8 mouse cellular contexts compared by ENCODE assay signal in the genomic region with DNA sequence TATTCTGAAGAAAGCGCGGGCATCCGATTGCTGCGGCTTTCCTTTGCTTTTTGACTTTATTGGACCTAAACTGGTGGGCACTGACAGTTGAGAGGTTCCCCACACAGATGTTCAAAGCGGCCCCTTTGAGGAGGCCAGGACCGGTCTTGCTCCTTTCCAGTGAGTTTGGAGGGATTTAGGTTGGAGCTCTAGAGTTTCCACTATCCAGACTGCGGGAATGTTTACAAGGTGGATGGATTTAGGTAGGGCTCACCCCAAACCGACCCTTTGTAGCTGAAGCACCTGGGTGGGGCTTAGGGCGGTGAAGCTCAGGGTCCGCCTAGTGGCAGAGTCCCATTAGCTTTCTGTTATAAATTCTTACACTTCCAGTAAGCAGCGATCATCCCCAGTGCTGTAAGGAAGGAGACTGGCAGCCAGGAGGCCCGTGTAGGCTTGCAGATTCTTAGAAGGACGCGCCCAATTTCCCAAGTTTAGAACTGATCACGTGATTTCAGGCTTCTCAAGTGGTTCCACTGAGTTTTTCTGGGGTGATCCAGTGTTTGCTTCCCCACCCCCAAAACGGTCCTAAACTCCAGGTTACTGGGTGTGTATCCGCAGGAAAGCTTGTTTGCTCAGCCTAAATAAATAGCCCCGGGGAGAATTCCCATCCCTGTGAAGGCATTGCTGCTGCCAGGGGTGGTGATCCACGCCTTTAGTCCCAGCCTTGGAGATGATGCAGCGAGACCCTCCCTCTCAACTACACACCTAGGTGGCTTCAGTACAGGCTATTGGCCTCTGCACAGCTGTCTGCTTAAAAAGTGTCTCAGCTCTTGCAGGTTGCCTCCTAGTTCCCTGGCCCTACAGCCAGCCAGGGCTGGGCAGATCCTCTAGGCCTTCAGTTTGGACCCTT. TPM values are rescaled to one million over a fixed set of nuclear protein-coding genes. Genes with fewer than 3 reads are reported as not detected.
DNase-seq lines count a peak whose midpoint lies in the region; ATAC-seq lines count a peak whose summit lies in the region.

No protein-coding gene starts in this region.

- no peaks in the 10 kb centered on the region for H3K27me3 ChIP-seq in forebrain, embryonic 13.5 days
- no peaks in the 10 kb centered on the region for H3K27me3 ChIP-seq in liver, embryonic 15.5 days

- H3K9ac ChIP-seq in forebrain, embryonic 13.5 days = peak overlapping the region; percentile 89
- peak overlapping the region; percentile 97 for H3K9ac ChIP-seq in liver, embryonic 15.5 days

- no peak for ATAC-seq in forebrain, embryonic 13.5 days
- peak; percentile 44 for ATAC-seq in inflammation-experienced regulatory T-cells, adult 6 months
- 0 out of 2 replicates have a peak, but pooled peaks have one; percentile 10 for ATAC-seq in liver, embryonic 15.5 days (ENCODE audit: insufficient read depth)

- H3K4me3 ChIP-seq in forebrain, embryonic 13.5 days = peak overlapping the region; percentile 95
- peak overlapping the region; percentile 96 for H3K4me3 ChIP-seq in liver, embryonic 15.5 days (replicated peaks)

- 19% methylated on average over 20 of the region's 20 CpGs for WGBS in forebrain, embryonic 13.5 days
- 17% methylated on average over 20 of the region's 20 CpGs for WGBS in liver, embryonic 15.5 days (ENCODE audit: insufficient replicate concordance)

- peaks cover 32% of the 10 kb centered on the region for H3K36me3 ChIP-seq in forebrain, embryonic 13.5 days (ENCODE audit: poor library complexity, severe bottlenecking)
- H3K36me3 ChIP-seq in liver, embryonic 15.5 days (replicated peaks) = peaks cover 45% of the 10 kb centered on the region

- 0 out of 2 replicates have a peak overlapping the region, but pooled peaks have one; percentile 49 for H3K27ac ChIP-seq in forebrain, embryonic 13.5 days
- H3K27ac ChIP-seq in liver, embryonic 15.5 days (replicated peaks) = peak overlapping the region; percentile 97

- H3K9me3 ChIP-seq in forebrain, embryonic 13.5 days (replicated peaks) = no peaks in the 10 kb centered on the region
- no peaks in the 10 kb centered on the region for H3K9me3 ChIP-seq in liver, embryonic 15.5 days (replicated peaks)

- H3K4me1 ChIP-seq in forebrain, embryonic 13.5 days = peaks cover 32% of the 10 kb centered on the region
- H3K4me1 ChIP-seq in liver, embryonic 15.5 days (replicated peaks) = peaks cover 63% of the 10 kb centered on the region

- peak overlapping the region; percentile 90 for H3K4me2 ChIP-seq in forebrain, embryonic 13.5 days
- peak overlapping the region; percentile 82 for H3K4me2 ChIP-seq in liver, embryonic 15.5 days

- peak; percentile 77 for DNase-seq in CD4-positive, CD25-positive, alpha-beta regulatory T cell, adult 2 months (ENCODE audit: low read depth, low spot score)
- DNase-seq in T-cell, adult 2 months (ENCODE audit: low spot score) = peak; percentile 63
- peak; percentile 45 for DNase-seq in neural tube, embryonic 10.5 days (ENCODE audit: extremely low spot score, low spot score)
- no peak for DNase-seq in frontal cortex, postnatal 10 days (ENCODE audit: low spot score in 2 of 2)
- no peak for DNase-seq in layer of hippocampus, adult 9-11 months

RNA-seq across cellular contexts. Expression of gene Map1lc3b, which starts 1.3 kb away (rescaled TPM):
- polyA plus RNA-seq in forebrain, embryonic 13.5 days (2015; fragmentation: Nextera tagmentation; extraction: Ambion mirVana) = 310 and 325 TPM in 2 replicates
- 100 to 1,000 TPM; 453 to 467 (median 467) TPM for polyA plus RNA-seq in inflammation-experienced regulatory T-cells, adult 6 months (2017; shearing (Covaris generic))
- polyA plus RNA-seq in liver, embryonic 15.5 days (2015; fragmentation: Nextera tagmentation; extraction: Ambion mirVana) = 136 and 139 TPM in 2 replicates

RNA-seq across cellular contexts. Expression of gene Fbxo31, which starts 12.8 kb away (rescaled TPM):
- polyA plus RNA-seq in forebrain, embryonic 13.5 days (2015; fragmentation: Nextera tagmentation; extraction: Ambion mirVana) = 18.6 and 19.1 TPM in 2 replicates
- 1 to 10 TPM; 2.1 to 2.2 (median 2.2) TPM for polyA plus RNA-seq in inflammation-experienced regulatory T-cells, adult 6 months (2017; shearing (Covaris generic))
- polyA plus RNA-seq in liver, embryonic 15.5 days (2015; fragmentation: Nextera tagmentation; extraction: Ambion mirVana) = 8.5 and 9.1 TPM in 2 replicates

RNA-seq across cellular contexts. Expression of gene 1700018B08Rik, which starts 47.3 kb away (rescaled TPM):
- not detected in 2 replicates for polyA plus RNA-seq in forebrain, embryonic 13.5 days (2015; fragmentation: Nextera tagmentation; extraction: Ambion mirVana)
- not detected for polyA plus RNA-seq in inflammation-experienced regulatory T-cells, adult 6 months (2017; shearing (Covaris generic))
- polyA plus RNA-seq in liver, embryonic 15.5 days (2015; fragmentation: Nextera tagmentation; extraction: Ambion mirVana) = not detected in 2 replicates

Comparison
In these comparisons a context has a peak if more than half of its experiments do, and no peak if none do; other contexts are left out.
1. DNase-seq: peak in CD4-positive, CD25-positive, alpha-beta regulatory T cell, adult 2 months (single experiment), T-cell, adult 2 months (single experiment) and neural tube, embryonic 10.5 days (single experiment); none in frontal cortex, postnatal 10 days (0 of 2) and layer of hippocampus, adult 9-11 months (single experiment).